Mouse (Mus musculus) stomach, embryonic 15.5 days (tissue): ENCODE data around the gene Ap1b1. TPM values are rescaled to one million over a fixed set of nuclear protein-coding genes. Genes with fewer than 3 reads are reported as not detected.

Experiments used
- ATAC-seq: fragments of 200-750 bp; cut with Nextera tagmentation; 2 replicates; pipeline ENCODE4 v1.8.0; 2017; ENCODE audit warnings: low read depth, moderate number of reproducible peaks, moderate TSS enrichment; ENCODE audit not compliant: insufficient read depth, low FRiP score
- H3K27ac ChIP-seq: fragments of 300-500 bp; sonication (generic); 2 replicates; pipeline ENCODE4 v1.5.1; 2015; ENCODE audit warnings: mild to moderate bottlenecking, inconsistent platforms
- H3K27me3 ChIP-seq: fragments of 300-500 bp; sonication (generic); replicated peaks from 2 replicates; pipeline ENCODE4 v1.6.1; 2015; ENCODE audit warnings: inconsistent platforms
- H3K36me3 ChIP-seq: fragments of 300-500 bp; sonication (generic); 2 replicates; pipeline ENCODE4 v1.6.1; 2015; ENCODE audit warnings: inconsistent platforms
- H3K4me1 ChIP-seq: fragments of 300-500 bp; sonication (generic); 2 replicates; pipeline ENCODE4 v1.6.1; 2015; ENCODE audit warnings: inconsistent platforms
- H3K4me2 ChIP-seq: fragments of 300-500 bp; sonication (generic); 2 replicates; pipeline ENCODE4 v1.6.1; 2015; ENCODE audit warnings: mild to moderate bottlenecking, inconsistent platforms
- H3K4me3 ChIP-seq: fragments of 300-500 bp; sonication (generic); replicated peaks from 2 replicates; pipeline ENCODE4 v1.5.1; 2015; ENCODE audit warnings: inconsistent platforms
- H3K9ac ChIP-seq: fragments of 300-500 bp; sonication (generic); 2 replicates; pipeline ENCODE4 v1.6.1; 2015; ENCODE audit warnings: inconsistent platforms
- H3K9me3 ChIP-seq: fragments of 300-500 bp; sonication (generic); 2 replicates; pipeline ENCODE4 v1.6.1; 2016; ENCODE audit warnings: inconsistent platforms
- WGBS: fragments of 180-500 bp; shearing (Covaris S2); methylation state at CpG from one replicate; pipeline ENCODE4 v1.1.7; 2015; 5-methylcytosine and 5-hydroxymethylcytosine counted together
- polyA plus RNA-seq: library from polyadenylated mRNA; unstranded; fragments of >200 nt; fragmentation: Nextera tagmentation; extraction: Ambion mirVana; gene quantifications from 2 replicates; pipeline ENCODE4 v1.2.1, GENCODE M21; 2015

The Ap1b1 gene
- polyA plus RNA-seq: 57.5 and 60.2 TPM in 2 replicates

GRCm38 (mm10) chr11:4986695-4987486 is at the start of gene Ap1b1:
Ap1b1 (plus strand) TSS chr11:4986824.
- Histone ChIP-seq H3K9ac (peak within 1 kb of the TSS; percentile 60), H3K4me2 (peak within 1 kb of the TSS; percentile 91), H3K36me3 (no peaks in the 10 kb centered on the region), H3K9me3 (no peaks in the 10 kb centered on the region), H3K4me3 (peak within 1 kb of the TSS; percentile 67), H3K4me1 (peaks cover 9% of the 10 kb centered on the region; the same call in 1 of the 2 replicates), H3K27ac (peak within 1 kb of the TSS; percentile 33; the same call in 1 of the 2 replicates), H3K27me3 (no peaks in the 10 kb centered on the region)
- WGBS: under 1% methylated on average over 61 of the region's 62 CpGs
- peak; percentile 92 for ATAC-seq

- H3K27me3 ChIP-seq: peaks cover 64% of the 10 kb centered on the region
- WGBS: 47% methylated on average over 13 of the region's 13 CpGs
- H3K36me3 ChIP-seq: no peaks in the 10 kb centered on the region
- H3K4me3 ChIP-seq: peak overlapping the region; percentile 46
- no peak overlapping the region for H3K27ac ChIP-seq
- H3K9me3 ChIP-seq: no peaks in the 10 kb centered on the region
- peaks cover 7% of the 10 kb centered on the region for H3K4me1 ChIP-seq
- H3K9ac ChIP-seq: no peak overlapping the region
- ATAC-seq: no peak
- peak overlapping the region; percentile 85 for H3K4me2 ChIP-seq
Measured at GRCm38 (mm10) chr11:4946530-4946929, 40.1 kb upstream of the Ap1b1 start.

- H3K27ac ChIP-seq: no peak overlapping the region
- no peaks in the 10 kb centered on the region for H3K9me3 ChIP-seq
- peaks cover 7% of the 10 kb centered on the region for H3K4me1 ChIP-seq
- ATAC-seq: peak; percentile 69
- H3K4me3 ChIP-seq: peak overlapping the region; percentile 46
- WGBS: under 1% methylated on average over 119 of the region's 120 CpGs
- no peak overlapping the region for H3K9ac ChIP-seq
- H3K36me3 ChIP-seq: no peaks in the 10 kb centered on the region
- H3K4me2 ChIP-seq: peak overlapping the region; percentile 85
- H3K27me3 ChIP-seq: peaks cover 69% of the 10 kb centered on the region
Measured at GRCm38 (mm10) chr11:4946947-4947812, 39.4 kb upstream of the Ap1b1 start.

GRCm38 (mm10) chr11:4947813-4948174 is 38.8 kb upstream of the Ap1b1 start, which contains the start of gene Nefh:
Nefh (minus strand) TSS chr11:4948064.
- ATAC-seq: no peak; the same call in 1 of the 2 replicates
- Histone ChIP-seq H3K9me3 (no peaks in the 10 kb centered on the region), H3K27ac (no peak within 1 kb of the TSS), H3K36me3 (no peaks in the 10 kb centered on the region), H3K4me1 (peaks cover 7% of the 10 kb centered on the region), H3K9ac (no peak within 1 kb of the TSS), H3K4me3 (peak within 1 kb of the TSS; percentile 46), H3K27me3 (peaks cover 75% of the 10 kb centered on the region), H3K4me2 (peak within 1 kb of the TSS; percentile 85)
- under 1% methylated on average over 40 of the region's 41 CpGs for WGBS

GRCm38 (mm10) chr11:4948792-4949191 is 37.8 kb upstream of the Ap1b1 start:
- Histone ChIP-seq H3K9ac (no peak overlapping the region), H3K4me2 (no peak overlapping the region), H3K36me3 (no peaks in the 10 kb centered on the region), H3K4me1 (peaks cover 7% of the 10 kb centered on the region), H3K27ac (no peak overlapping the region), H3K9me3 (no peaks in the 10 kb centered on the region), H3K27me3 (peaks cover 85% of the 10 kb centered on the region), H3K4me3 (no peak overlapping the region)
- no peak for ATAC-seq
- WGBS: 36% methylated on average over 8 of the region's 8 CpGs

GRCm38 (mm10) chr11:4949256-4950044 is 37.2 kb upstream of the Ap1b1 start:
- H3K27ac ChIP-seq: no peak overlapping the region
- H3K9me3 ChIP-seq: no peaks in the 10 kb centered on the region
- no peak overlapping the region for H3K4me2 ChIP-seq
- H3K4me3 ChIP-seq: no peak overlapping the region
- H3K27me3 ChIP-seq: peaks cover 90% of the 10 kb centered on the region
- H3K36me3 ChIP-seq: no peaks in the 10 kb centered on the region
- 6% methylated on average over 23 of the region's 23 CpGs for WGBS
- H3K9ac ChIP-seq: no peak overlapping the region
- no peak for ATAC-seq
- H3K4me1 ChIP-seq: peaks cover 7% of the 10 kb centered on the region

- H3K4me3 ChIP-seq: no peak overlapping the region
- H3K27ac ChIP-seq: no peak overlapping the region
- no peak for ATAC-seq
- H3K36me3 ChIP-seq: no peaks in the 10 kb centered on the region
- H3K9ac ChIP-seq: no peak overlapping the region
- no peaks in the 10 kb centered on the region for H3K9me3 ChIP-seq
- no peaks in the 10 kb centered on the region for H3K4me1 ChIP-seq
- no peak overlapping the region for H3K4me2 ChIP-seq
- WGBS: 5% methylated on average over 6 of the region's 6 CpGs
- peaks cover 52% of the 10 kb centered on the region for H3K27me3 ChIP-seq
Measured at GRCm38 (mm10) chr11:4953401-4953800, 33.2 kb upstream of the Ap1b1 start.

- Histone ChIP-seq H3K9me3 (no peaks in the 10 kb centered on the region), H3K4me3 (no peak overlapping the region), H3K27ac (no peak overlapping the region), H3K4me2 (no peak overlapping the region), H3K9ac (no peak overlapping the region), H3K4me1 (no peaks in the 10 kb centered on the region), H3K27me3 (peaks cover 47% of the 10 kb centered on the region), H3K36me3 (no peaks in the 10 kb centered on the region)
- WGBS: under 1% methylated on average over 8 of the region's 8 CpGs
- ATAC-seq: no peak
Measured at GRCm38 (mm10) chr11:4953918-4954317, 32.7 kb upstream of the Ap1b1 start.

- no peak for ATAC-seq
- H3K36me3 ChIP-seq: no peaks in the 10 kb centered on the region
- H3K27me3 ChIP-seq: no peaks in the 10 kb centered on the region
- WGBS: 48% methylated on average over 6 of the region's 6 CpGs
- H3K4me2 ChIP-seq: no peak overlapping the region
- no peak overlapping the region for H3K9ac ChIP-seq
- H3K9me3 ChIP-seq: no peaks in the 10 kb centered on the region
- no peaks in the 10 kb centered on the region for H3K4me1 ChIP-seq
- H3K27ac ChIP-seq: no peak overlapping the region
- H3K4me3 ChIP-seq: no peak overlapping the region
Measured at GRCm38 (mm10) chr11:4963099-4963808, 23.4 kb upstream of the Ap1b1 start.

GRCm38 (mm10) chr11:4966325-4966724 is 20.3 kb upstream of the Ap1b1 start:
- Histone ChIP-seq H3K4me2 (no peak overlapping the region), H3K27ac (no peak overlapping the region), H3K4me1 (no peaks in the 10 kb centered on the region), H3K27me3 (no peaks in the 10 kb centered on the region), H3K4me3 (no peak overlapping the region), H3K9me3 (no peaks in the 10 kb centered on the region), H3K9ac (no peak overlapping the region), H3K36me3 (no peaks in the 10 kb centered on the region)
- no peak for ATAC-seq
- WGBS: 59% methylated on average over 2 of the region's 2 CpGs

GRCm38 (mm10) chr11:4966888-4967287 is 19.7 kb upstream of the Ap1b1 start:
- 61% methylated on average over 5 of the region's 5 CpGs for WGBS
- Histone ChIP-seq H3K4me1 (no peaks in the 10 kb centered on the region), H3K4me3 (no peak overlapping the region), H3K9me3 (no peaks in the 10 kb centered on the region), H3K4me2 (no peak overlapping the region), H3K27ac (no peak overlapping the region), H3K36me3 (no peaks in the 10 kb centered on the region), H3K9ac (no peak overlapping the region), H3K27me3 (no peaks in the 10 kb centered on the region)
- no peak for ATAC-seq
